In genomic region chr12:79928739-79929380, GRCm38 (mm10) we compare ENCODE assay signal across 9 mouse cellular contexts.
DNase-seq lines count a peak whose midpoint lies in the region; ATAC-seq and TF ChIP-seq lines count a peak whose summit lies in the region.
"Had no signal": no experiment of that assay in that cellular context is flagged by ENCODE, and none has a peak within 500 bp of the region (broad histone marks: within the 10 kb centered on the region; RNA-seq: fewer than 3 reads in every experiment).

No protein-coding gene starts in this region.

- no peaks in the 10 kb centered on the region for H3K9me3 ChIP-seq in midbrain, embryonic 12.5 days
- H3K9me3 ChIP-seq in midbrain, postnatal 0 days (ENCODE audit: low read length): no peaks in the 10 kb centered on the region
- no peaks in the 10 kb centered on the region for H3K9me3 ChIP-seq in heart, embryonic 10.5 days
- no peaks in the 10 kb centered on the region for H3K9me3 ChIP-seq in kidney, postnatal 0 days (replicated peaks; ENCODE audit: low read length)
- H3K9me3 ChIP-seq in stomach, embryonic 16.5 days (replicated peaks; ENCODE audit: control insufficient read depth, low read length): no peaks in the 10 kb centered on the region
- H3K9me3 ChIP-seq: G1E had no signal

- H3K36me3 ChIP-seq in midbrain, embryonic 12.5 days: no peaks in the 10 kb centered on the region
- no peaks in the 10 kb centered on the region for H3K36me3 ChIP-seq in midbrain, postnatal 0 days (ENCODE audit: insufficient read depth, low read length)
- H3K36me3 ChIP-seq in heart, embryonic 10.5 days: no peaks in the 10 kb centered on the region
- no peaks in the 10 kb centered on the region for H3K36me3 ChIP-seq in kidney, postnatal 0 days (ENCODE audit: insufficient read depth, low read length)
- no peaks in the 10 kb centered on the region for H3K36me3 ChIP-seq in stomach, embryonic 16.5 days (ENCODE audit: control insufficient read depth, insufficient read depth, low read length)
- H3K36me3 ChIP-seq: G1E had no signal

- 62% methylated on average over 6 of the region's 6 CpGs for WGBS in midbrain, embryonic 12.5 days
- WGBS in midbrain, postnatal 0 days: 53% methylated on average over 6 of the region's 6 CpGs
- 42% methylated on average over 6 of the region's 6 CpGs for WGBS in heart, embryonic 10.5 days
- 15% methylated on average over 6 of the region's 6 CpGs for WGBS in kidney, postnatal 0 days
- 17% methylated on average over 6 of the region's 6 CpGs for WGBS in stomach, embryonic 16.5 days

- no peak overlapping the region for H3K4me3 ChIP-seq in midbrain, embryonic 12.5 days
- no peak overlapping the region for H3K4me3 ChIP-seq in midbrain, postnatal 0 days (ENCODE audit: low read depth, low read length)
- no peak overlapping the region for H3K4me3 ChIP-seq in heart, embryonic 10.5 days
- no peak overlapping the region for H3K4me3 ChIP-seq in kidney, postnatal 0 days (replicated peaks; ENCODE audit: low read depth, low read length)
- H3K4me3 ChIP-seq in stomach, embryonic 16.5 days (replicated peaks; ENCODE audit: low read length): no peak overlapping the region

- ATAC-seq in midbrain, embryonic 12.5 days (ENCODE audit: low FRiP score, low read depth): no peak
- no peak for ATAC-seq in midbrain, postnatal 0 days (ENCODE audit: low FRiP score)
- ATAC-seq in kidney, postnatal 0 days (replicated peaks; ENCODE audit: low FRiP score, low read depth): peak; percentile 70
- ATAC-seq in stomach, embryonic 16.5 days (ENCODE audit: insufficient read depth, low FRiP score): peak; percentile 15; the same call in 1 of the 2 replicates

- peaks cover 68% of the 10 kb centered on the region for H3K4me1 ChIP-seq in midbrain, embryonic 12.5 days
- peaks cover 21% of the 10 kb centered on the region for H3K4me1 ChIP-seq in midbrain, postnatal 0 days (ENCODE audit: insufficient read depth, low read length)
- H3K4me1 ChIP-seq in heart, embryonic 10.5 days: peaks cover 70% of the 10 kb centered on the region
- H3K4me1 ChIP-seq in kidney, postnatal 0 days (replicated peaks; ENCODE audit: insufficient read depth, low read length): peaks cover 39% of the 10 kb centered on the region
- H3K4me1 ChIP-seq in stomach, embryonic 16.5 days (ENCODE audit: control insufficient read depth, insufficient read depth, low read length): peaks cover 56% of the 10 kb centered on the region

- no peak overlapping the region for H3K9ac ChIP-seq in midbrain, embryonic 12.5 days (replicated peaks)
- H3K9ac ChIP-seq in midbrain, postnatal 0 days (replicated peaks; ENCODE audit: low read length, poor library complexity, severe bottlenecking): no peak overlapping the region
- H3K9ac ChIP-seq in kidney, postnatal 0 days (ENCODE audit: low read depth, low read length): no peak overlapping the region
- H3K9ac ChIP-seq in stomach, embryonic 16.5 days (ENCODE audit: low read length): peak overlapping the region; percentile 46; the same call in 1 of the 2 replicates

- 0 out of 2 replicates have a peak overlapping the region, but pooled peaks have one; percentile 10 for H3K27ac ChIP-seq in midbrain, embryonic 12.5 days (replicated peaks)
- H3K27ac ChIP-seq in midbrain, postnatal 0 days (ENCODE audit: low read depth, low read length): no peak overlapping the region
- peak overlapping the region; percentile 77 for H3K27ac ChIP-seq in heart, embryonic 10.5 days
- H3K27ac ChIP-seq in kidney, postnatal 0 days: peak overlapping the region; percentile 90
- peak overlapping the region; percentile 95 for H3K27ac ChIP-seq in stomach, embryonic 16.5 days (ENCODE audit: low read length)

- no peaks in the 10 kb centered on the region for H3K27me3 ChIP-seq in midbrain, embryonic 12.5 days
- no peaks in the 10 kb centered on the region for H3K27me3 ChIP-seq in midbrain, postnatal 0 days (ENCODE audit: insufficient read depth, low read length)
- H3K27me3 ChIP-seq in heart, embryonic 10.5 days (ENCODE audit: insufficient read depth, poor library complexity, severe bottlenecking): no peaks in the 10 kb centered on the region
- no peaks in the 10 kb centered on the region for H3K27me3 ChIP-seq in kidney, postnatal 0 days (ENCODE audit: insufficient read depth, low read length)
- no peaks in the 10 kb centered on the region for H3K27me3 ChIP-seq in stomach, embryonic 16.5 days (ENCODE audit: control insufficient read depth, insufficient read depth, low read length)

- DNase-seq in midbrain, postnatal 0 days (ENCODE audit: low spot score): no peak
- no peak for DNase-seq in heart, embryonic 10.5 days (ENCODE audit: low spot score)
- peak; percentile 97 for DNase-seq in kidney, postnatal 0 days (ENCODE audit: low spot score)
- no peak for DNase-seq in retina, postnatal 1 day
- no peak for DNase-seq in right cerebral cortex, postnatal 25 days
- no peak for DNase-seq in right cerebral cortex, adult 2 months (ENCODE audit: low spot score in 2 of 2)

- no peak overlapping the region for H3K4me2 ChIP-seq in midbrain, embryonic 12.5 days (replicated peaks)
- H3K4me2 ChIP-seq in midbrain, postnatal 0 days (ENCODE audit: low read depth, low read length, poor library complexity, severe bottlenecking): no peak overlapping the region
- no peak overlapping the region for H3K4me2 ChIP-seq in kidney, postnatal 0 days (ENCODE audit: low read length)
- H3K4me2 ChIP-seq in stomach, embryonic 16.5 days (ENCODE audit: low read depth, low read length): 0 out of 2 replicates have a peak overlapping the region, but pooled peaks have one; percentile 11

- no peak for TF ChIP-seq CTCF in midbrain, postnatal 0 days (IDR thresholded peaks at IDR 0.05)
- TF ChIP-seq CTCF in kidney, postnatal 0 days (IDR thresholded peaks at IDR 0.05; ENCODE audit: low read depth): 0 out of 2 replicates have a peak, but pooled peaks have one; percentile 26

Comparison
In these comparisons a context has a peak if more than half of its experiments do, and no peak if none do; other contexts are left out.
1. ATAC-seq: peak in kidney, postnatal 0 days (single experiment) and stomach, embryonic 16.5 days (single experiment); none in midbrain, embryonic 12.5 days (single experiment) and midbrain, postnatal 0 days (single experiment).